Mouse (Mus musculus): ENCODE measurements around the gene Gm10228. TPM values are rescaled to one million over a fixed set of nuclear protein-coding genes. Genes with fewer than 3 reads are reported as not detected.
"Not testable (repeated sequence)": the region's sequence is repeated elsewhere in the genome, so short reads cannot be mapped to it uniquely, and the experiment has no call there.

Gm10228 gene
- polyA plus RNA-seq (2015; fragmentation: Nextera tagmentation; extraction: Ambion mirVana): not detected in 2 replicates

- not testable (repeated sequence) for H3K27me3 ChIP-seq; H3K36me3 ChIP-seq; H3K4me1 ChIP-seq; H3K27ac ChIP-seq; H3K9me3 ChIP-seq (replicated peaks); H3K4me2 ChIP-seq; H3K9ac ChIP-seq; H3K4me3 ChIP-seq (replicated peaks); ATAC-seq (replicated peaks; ENCODE audit: low FRiP score)
- WGBS: 91% methylated on average over 2 of the region's 4 CpGs
Measured at GRCm38 (mm10) chr16:89041372-89041771, at the start of gene Gm10228. Gene Gm10228 (minus strand): TSS chr16:89041472.

GRCm38 (mm10) chr16:89071041-89071440 lies 29.8 kb upstream of the Gm10228 start:
- H3K9me3 ChIP-seq (replicated peaks); H3K9ac ChIP-seq; H3K4me2 ChIP-seq; H3K27ac ChIP-seq; ATAC-seq (replicated peaks; ENCODE audit: low FRiP score); H3K36me3 ChIP-seq; H3K4me1 ChIP-seq; H3K27me3 ChIP-seq; H3K4me3 ChIP-seq (replicated peaks): not testable (repeated sequence)
- WGBS: 65% methylated on average over 2 of the region's 2 CpGs

GRCm38 (mm10) chr16:89063902-89064301 lies 22.6 kb upstream of the Gm10228 start, which contains the start of gene 1110025L11Rik:
Gene 1110025L11Rik (minus strand): TSS chr16:89064002.
- H3K27me3 ChIP-seq; H3K9ac ChIP-seq; H3K36me3 ChIP-seq; H3K4me3 ChIP-seq (replicated peaks); H3K9me3 ChIP-seq (replicated peaks); H3K4me2 ChIP-seq; ATAC-seq (replicated peaks; ENCODE audit: low FRiP score); H3K27ac ChIP-seq; H3K4me1 ChIP-seq: not testable (repeated sequence)
- WGBS: no CpG with 5 or more reads among the region's 2 CpGs

GRCm38 (mm10) chr16:89047783-89048182 lies 6.5 kb upstream of the Gm10228 start, which contains the start of gene Krtap6-5:
Gene Krtap6-5 (minus strand): TSS chr16:89047883.
- Histone ChIP-seq H3K27ac (no peak within 1 kb of the TSS), H3K9me3 (replicated peaks) (no peaks in the 10 kb centered on the region), H3K4me3 (replicated peaks) (no peak within 1 kb of the TSS), H3K4me1 (no peaks in the 10 kb centered on the region), H3K36me3 (no peaks in the 10 kb centered on the region), H3K9ac (no peak within 1 kb of the TSS), H3K4me2 (no peak within 1 kb of the TSS), H3K27me3 (no peaks in the 10 kb centered on the region)
- WGBS: 79% methylated on average over 3 of the region's 3 CpGs
- ATAC-seq (replicated peaks; ENCODE audit: low FRiP score): no peak

- H3K36me3 ChIP-seq; H3K4me1 ChIP-seq; H3K9me3 ChIP-seq (replicated peaks); H3K9ac ChIP-seq; ATAC-seq (replicated peaks; ENCODE audit: low FRiP score); H3K27me3 ChIP-seq; H3K4me2 ChIP-seq; H3K27ac ChIP-seq; H3K4me3 ChIP-seq (replicated peaks): not testable (repeated sequence)
- 94% methylated on average over 3 of the region's 3 CpGs for WGBS
Measured at GRCm38 (mm10) chr16:89031399-89031798, 9.9 kb downstream of the Gm10228 start, which contains the start of gene Krtap6-1. Gene Krtap6-1 (plus strand): TSS chr16:89031699.

- H3K4me3 ChIP-seq (replicated peaks); H3K27me3 ChIP-seq; H3K36me3 ChIP-seq; H3K9me3 ChIP-seq (replicated peaks); H3K4me1 ChIP-seq; ATAC-seq (replicated peaks; ENCODE audit: low FRiP score); H3K9ac ChIP-seq; H3K4me2 ChIP-seq; H3K27ac ChIP-seq: not testable (repeated sequence)
- 79% methylated on average over 3 of the region's 3 CpGs for WGBS
Measured at GRCm38 (mm10) chr16:89014984-89015383, 26.3 kb downstream of the Gm10228 start, which contains the start of gene Gm10229. Gene Gm10229 (plus strand): TSS chr16:89015284.

GRCm38 (mm10) chr16:89013973-89014372 lies 27.3 kb downstream of the Gm10228 start:
- ATAC-seq (replicated peaks; ENCODE audit: low FRiP score): no peak
- no peak overlapping the region for H3K27ac ChIP-seq
- no peaks in the 10 kb centered on the region for H3K36me3 ChIP-seq
- no peaks in the 10 kb centered on the region for H3K4me1 ChIP-seq
- H3K4me2 ChIP-seq: no peak overlapping the region
- no peak overlapping the region for H3K9ac ChIP-seq
- no peaks in the 10 kb centered on the region for H3K9me3 ChIP-seq (replicated peaks)
- no peak overlapping the region for H3K4me3 ChIP-seq (replicated peaks)
- no peaks in the 10 kb centered on the region for H3K27me3 ChIP-seq
- 96% methylated on average over 3 of the region's 3 CpGs for WGBS

GRCm38 (mm10) chr16:89010659-89011058 lies 30.6 kb downstream of the Gm10228 start, which contains the start of gene Krtap22-2:
Gene Krtap22-2 (minus strand): TSS chr16:89010759.
- H3K9me3 ChIP-seq (replicated peaks): no peaks in the 10 kb centered on the region
- no peaks in the 10 kb centered on the region for H3K27me3 ChIP-seq
- H3K36me3 ChIP-seq: no peaks in the 10 kb centered on the region
- no peak within 1 kb of the TSS for H3K9ac ChIP-seq
- no peaks in the 10 kb centered on the region for H3K4me1 ChIP-seq
- 78% methylated on average over 5 of the region's 5 CpGs for WGBS
- H3K27ac ChIP-seq: no peak within 1 kb of the TSS
- ATAC-seq (replicated peaks; ENCODE audit: low FRiP score): no peak
- H3K4me3 ChIP-seq (replicated peaks): no peak within 1 kb of the TSS
- no peak within 1 kb of the TSS for H3K4me2 ChIP-seq

Other genes with a start within 250 kb of the Gm10228 start
- not detected in 2 replicates for gene Gm20741, start 229.3 kb downstream of the Gm10228 start, polyA plus RNA-seq (2015; fragmentation: Nextera tagmentation; extraction: Ambion mirVana)
- gene Krtap15, start 221.3 kb downstream of the Gm10228 start, polyA plus RNA-seq (2015; fragmentation: Nextera tagmentation; extraction: Ambion mirVana): not detected in 2 replicates
- not detected in 2 replicates for gene Krtap14, start 215.3 kb downstream of the Gm10228 start, polyA plus RNA-seq (2015; fragmentation: Nextera tagmentation; extraction: Ambion mirVana)
- not detected in 2 replicates for gene Krtap19-1, start 172.1 kb downstream of the Gm10228 start, polyA plus RNA-seq (2015; fragmentation: Nextera tagmentation; extraction: Ambion mirVana)
- gene Krtap19-2, start 167.2 kb downstream of the Gm10228 start, polyA plus RNA-seq (2015; fragmentation: Nextera tagmentation; extraction: Ambion mirVana): not detected in 2 replicates
- gene Krtap19-3, start 163.4 kb downstream of the Gm10228 start, polyA plus RNA-seq (2015; fragmentation: Nextera tagmentation; extraction: Ambion mirVana): not detected in 2 replicates
- not detected in 2 replicates for gene Krtap19-4, start 156.4 kb downstream of the Gm10228 start, polyA plus RNA-seq (2015; fragmentation: Nextera tagmentation; extraction: Ambion mirVana)
- not detected in 2 replicates for gene Krtap19-5, start 145.0 kb downstream of the Gm10228 start, polyA plus RNA-seq (2015; fragmentation: Nextera tagmentation; extraction: Ambion mirVana)
- gene Krtap19-9b, start 109.2 kb downstream of the Gm10228 start, polyA plus RNA-seq (2015; fragmentation: Nextera tagmentation; extraction: Ambion mirVana): not detected in 2 replicates
- not detected in 2 replicates for gene Krtap16-3, start 78.6 kb downstream of the Gm10228 start, polyA plus RNA-seq (2015; fragmentation: Nextera tagmentation; extraction: Ambion mirVana)
- not detected in 2 replicates for gene Krtap22-2, start 30.7 kb downstream of the Gm10228 start, polyA plus RNA-seq (2015; fragmentation: Nextera tagmentation; extraction: Ambion mirVana)
- not detected in 2 replicates for gene Gm10229, start 26.2 kb downstream of the Gm10228 start, polyA plus RNA-seq (2015; fragmentation: Nextera tagmentation; extraction: Ambion mirVana)
- not detected in 2 replicates for gene Krtap6-1, start 9.8 kb downstream of the Gm10228 start, polyA plus RNA-seq (2015; fragmentation: Nextera tagmentation; extraction: Ambion mirVana)
- not detected in 2 replicates for gene Krtap6-5, start 6.4 kb upstream of the Gm10228 start, polyA plus RNA-seq (2015; fragmentation: Nextera tagmentation; extraction: Ambion mirVana)
- not detected in 2 replicates for gene 1110025L11Rik, start 22.5 kb upstream of the Gm10228 start, polyA plus RNA-seq (2015; fragmentation: Nextera tagmentation; extraction: Ambion mirVana)
- not detected in 2 replicates for gene Krtap6-3, start 42.5 kb upstream of the Gm10228 start, polyA plus RNA-seq (2015; fragmentation: Nextera tagmentation; extraction: Ambion mirVana)
- gene Gm6358, start 99.4 kb upstream of the Gm10228 start, polyA plus RNA-seq (2015; fragmentation: Nextera tagmentation; extraction: Ambion mirVana): not detected in 2 replicates
- gene Gm10061, start 109.6 kb upstream of the Gm10228 start, polyA plus RNA-seq (2015; fragmentation: Nextera tagmentation; extraction: Ambion mirVana): not detected in 2 replicates
- gene Gm9789, start 116.5 kb upstream of the Gm10228 start, polyA plus RNA-seq (2015; fragmentation: Nextera tagmentation; extraction: Ambion mirVana): not detected in 2 replicates
- gene Gm7735, start 128.0 kb upstream of the Gm10228 start, polyA plus RNA-seq (2015; fragmentation: Nextera tagmentation; extraction: Ambion mirVana): not detected in 2 replicates
- not detected in 2 replicates for gene 1110057P08Rik, start 133.3 kb upstream of the Gm10228 start, polyA plus RNA-seq (2015; fragmentation: Nextera tagmentation; extraction: Ambion mirVana)
- gene Krtap20-2, start 164.4 kb upstream of the Gm10228 start, polyA plus RNA-seq (2015; fragmentation: Nextera tagmentation; extraction: Ambion mirVana): not detected in 2 replicates